Mouse (Mus musculus): ENCODE measurements around the gene Drd5.

The Drd5 gene

DNA sequence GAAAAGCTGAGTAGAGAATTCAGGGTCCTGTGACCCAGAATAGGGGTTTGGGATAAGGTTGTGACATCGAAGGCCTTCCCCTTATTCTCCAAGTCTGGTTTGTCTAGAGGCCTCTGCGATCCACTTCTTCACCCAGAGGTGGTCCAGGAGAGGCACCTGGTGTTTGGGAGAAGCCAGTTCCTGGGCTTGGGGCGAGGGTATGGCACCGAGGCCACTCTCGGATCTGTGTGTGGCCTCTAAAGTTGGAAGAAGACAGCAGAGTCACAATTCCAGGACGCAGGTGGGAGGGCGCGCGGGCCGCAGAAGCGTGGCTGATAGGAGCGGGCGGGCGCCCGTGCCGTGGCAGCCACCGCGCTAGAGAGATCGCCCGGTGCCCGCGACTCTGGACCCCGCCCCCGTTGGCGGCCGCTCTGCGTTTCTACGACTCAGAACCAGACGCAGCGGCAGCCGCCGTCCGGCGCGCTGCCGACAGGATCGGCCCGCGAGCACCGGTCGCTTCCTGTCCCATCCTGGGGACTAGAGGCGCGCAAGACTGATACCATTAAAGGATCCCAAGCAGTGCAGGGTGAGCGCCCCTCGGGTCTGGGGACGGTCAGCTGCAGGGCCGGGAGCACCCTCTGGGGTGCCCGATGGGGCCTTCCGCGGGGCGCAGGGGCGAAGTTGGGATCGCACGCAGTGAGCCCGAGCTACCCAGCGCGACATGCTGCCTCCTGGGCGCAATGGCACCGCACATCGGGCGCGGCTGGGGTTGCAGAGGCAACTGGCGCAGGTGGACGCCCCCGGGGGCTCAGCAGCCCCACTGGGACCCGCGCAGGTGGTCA lies at the start of gene Drd5:
Gene Drd5, plus strand, starts transcription at position 402 of the 821 bp plus-strand sequence.
- DNase-seq (ENCODE audit: low spot score in 2 of 2): no peak

DNA sequence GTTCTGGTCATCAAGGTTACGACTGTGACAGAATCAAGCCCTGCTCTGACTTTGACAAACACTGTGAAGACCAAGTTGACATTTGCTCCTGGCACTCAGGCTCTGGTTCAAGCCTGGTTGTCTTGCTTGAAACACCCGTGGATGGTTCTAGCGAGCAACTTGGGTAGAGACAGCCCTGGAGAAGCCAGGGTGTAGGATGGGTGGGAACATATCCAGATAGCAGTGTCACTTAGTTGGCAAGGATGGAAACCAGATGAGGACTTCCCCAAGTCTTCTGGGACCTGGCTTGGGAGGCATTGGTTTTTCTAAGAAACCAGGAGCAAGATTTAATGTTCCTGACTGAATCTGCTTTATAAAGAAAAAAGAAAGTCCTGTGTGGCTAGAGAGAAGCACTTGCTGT lies 48.2 kb upstream of the Drd5 start:
- DNase-seq (ENCODE audit: low spot score in 2 of 2): no peak

DNA sequence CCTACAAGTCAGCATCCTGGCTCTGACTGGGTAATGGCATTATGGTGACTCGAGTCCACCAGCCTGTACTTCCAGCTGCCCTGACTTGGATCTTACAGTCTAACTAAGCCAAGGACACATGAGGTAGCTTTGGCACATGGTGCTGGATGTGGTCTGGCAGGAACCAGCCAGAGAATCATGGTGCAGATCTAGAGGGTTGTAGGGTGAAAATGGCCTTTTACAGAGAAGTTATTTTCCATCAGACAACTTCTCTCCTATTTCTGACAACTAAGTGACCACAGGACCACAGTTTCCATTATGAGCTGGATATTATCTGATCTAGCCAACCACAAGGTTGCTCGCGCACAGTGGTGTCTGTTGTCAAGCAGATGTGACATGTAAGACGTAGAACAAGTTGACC lies 45.3 kb upstream of the Drd5 start:
- DNase-seq (ENCODE audit: low spot score in 2 of 2): no peak

DNA sequence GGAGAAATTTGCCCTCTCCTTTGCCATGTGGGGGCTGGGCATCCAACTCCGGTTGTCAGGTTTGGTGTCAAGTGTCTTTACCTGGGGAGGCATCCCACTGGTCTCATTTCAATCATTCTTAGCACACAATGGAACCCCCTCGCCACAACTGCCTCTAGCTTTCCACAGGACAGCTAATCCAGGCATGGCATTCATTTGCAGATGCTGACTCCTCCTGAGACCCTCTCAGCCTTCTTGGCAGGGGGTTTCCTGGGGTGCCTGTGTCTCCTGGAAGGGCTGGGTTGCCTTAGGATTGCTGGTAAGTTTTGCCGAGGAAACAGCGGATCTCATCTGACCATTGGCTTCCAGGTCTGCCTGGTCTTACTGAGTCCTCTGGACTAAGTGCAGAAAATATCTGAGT lies 43.4 kb upstream of the Drd5 start, which contains the start of gene Otop1:
Gene Otop1, plus strand, starts transcription at position 202 of the 400 bp plus-strand sequence.
- no peak for DNase-seq (ENCODE audit: low spot score in 2 of 2)

DNA sequence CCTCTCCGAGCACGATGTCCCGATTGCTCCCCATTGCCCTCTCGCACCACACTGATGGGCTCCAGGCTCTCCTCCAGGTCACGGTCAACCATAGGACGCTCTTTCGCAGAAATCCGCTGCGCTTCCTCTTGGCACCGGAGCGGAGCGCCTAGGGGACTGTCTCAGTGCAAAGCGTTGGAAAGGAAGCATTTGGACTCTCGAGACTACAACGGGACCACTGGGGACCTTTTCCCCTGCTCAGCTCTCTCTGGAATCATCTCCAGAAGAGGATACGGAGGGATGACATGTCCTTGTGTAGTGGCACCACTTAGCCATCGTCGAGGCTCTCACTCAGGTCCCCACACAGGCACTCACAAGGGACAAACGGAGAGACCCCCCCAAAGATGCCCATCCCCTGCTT lies 42.7 kb upstream of the Drd5 start:
- DNase-seq (ENCODE audit: low spot score in 2 of 2): no peak

DNA sequence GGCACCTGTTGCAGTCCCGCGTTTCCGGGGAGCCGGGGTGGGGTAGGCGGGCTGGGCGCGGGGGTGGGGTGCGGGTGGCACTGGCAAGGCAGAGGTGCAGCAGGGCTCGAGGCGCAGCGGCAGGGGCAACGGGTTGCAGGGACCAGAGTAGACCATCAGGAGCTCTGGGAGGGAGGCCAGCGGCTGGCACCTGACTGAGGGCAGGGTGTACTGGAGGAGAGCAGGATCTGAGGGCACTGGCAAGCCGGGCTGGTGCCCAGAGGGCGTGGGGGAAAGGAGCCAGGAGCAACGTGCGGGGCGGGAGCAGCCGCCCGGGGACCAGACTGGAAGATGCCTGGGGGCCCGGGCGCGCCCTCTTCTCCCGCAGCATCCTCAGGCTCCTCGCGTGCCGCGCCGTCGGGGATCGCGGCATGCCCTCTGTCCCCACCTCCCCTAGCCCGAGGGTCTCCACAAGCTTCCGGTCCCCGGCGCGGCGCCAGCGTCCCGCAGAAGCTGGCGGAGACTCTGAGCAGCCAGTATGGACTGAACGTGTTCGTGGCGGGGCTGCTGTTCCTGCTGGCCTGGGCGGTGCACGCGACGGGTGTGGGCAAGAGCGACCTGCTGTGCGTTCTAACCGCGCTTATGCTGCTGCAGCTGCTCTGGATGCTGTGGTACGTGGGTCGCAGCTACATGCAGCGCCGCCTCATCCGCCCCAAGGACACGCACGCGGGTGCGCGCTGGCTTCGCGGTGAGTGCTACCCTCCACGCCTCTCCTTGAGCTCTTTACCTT lies 41.9 kb upstream of the Drd5 start:
- peak in 1 of 2 experiments; percentile 8 for DNase-seq (ENCODE audit: low spot score in 2 of 2)

DNA sequence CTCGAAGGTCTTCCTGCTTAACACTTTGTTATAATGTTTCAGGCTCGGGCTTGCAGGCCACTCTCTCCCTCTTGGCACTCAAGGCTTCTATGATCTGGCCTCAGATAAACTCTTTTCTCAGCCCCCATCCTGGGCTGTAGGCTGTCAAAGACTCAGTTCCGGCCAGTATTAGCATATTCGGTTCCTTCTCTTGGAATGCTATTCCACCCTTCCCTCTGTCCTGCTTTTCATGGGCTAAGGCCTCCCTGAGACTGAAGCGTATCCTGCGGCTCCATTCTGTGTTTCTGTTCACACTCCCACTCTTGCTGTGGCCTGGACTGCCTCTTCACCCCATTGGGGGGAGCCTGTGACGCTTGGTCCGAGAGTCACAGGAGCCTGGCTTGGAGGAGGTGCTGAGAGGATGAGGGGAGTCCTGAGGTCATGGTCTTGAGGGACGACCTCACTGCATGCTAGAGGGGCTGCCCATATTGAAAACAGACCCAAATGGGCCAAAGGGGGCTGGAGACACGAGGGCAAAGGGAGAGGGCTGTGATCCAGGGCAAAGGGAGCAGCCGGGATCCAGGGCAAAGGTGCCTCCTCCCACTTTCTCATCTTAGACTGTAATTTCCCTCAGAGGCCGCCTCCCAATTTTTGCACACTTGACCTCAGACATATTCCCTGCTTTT lies 41.1 kb upstream of the Drd5 start:
- DNase-seq (ENCODE audit: low spot score in 2 of 2): peak in 1 of 2 experiments; percentile 7

DNA sequence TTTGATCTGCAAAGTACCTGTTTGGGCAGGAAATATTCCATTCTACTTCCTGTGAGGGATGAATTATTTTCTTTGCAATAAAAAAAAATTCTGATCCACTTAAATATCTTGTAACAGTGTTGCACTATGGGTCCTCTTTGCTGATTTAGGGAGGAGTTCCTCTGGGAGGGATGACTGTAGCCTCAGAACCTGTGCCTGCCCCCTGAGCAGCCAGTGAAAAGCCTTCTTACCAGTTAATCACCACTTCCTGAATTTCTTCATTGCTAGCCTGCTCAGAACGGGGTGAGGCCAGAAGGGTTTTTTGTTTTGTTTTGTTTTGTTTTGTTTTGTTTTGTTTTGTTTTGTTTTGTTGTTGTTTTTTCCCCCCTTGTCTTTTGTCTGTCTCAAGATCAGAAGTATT lies 39.1 kb upstream of the Drd5 start:
- DNase-seq (ENCODE audit: low spot score in 2 of 2): no peak

DNA sequence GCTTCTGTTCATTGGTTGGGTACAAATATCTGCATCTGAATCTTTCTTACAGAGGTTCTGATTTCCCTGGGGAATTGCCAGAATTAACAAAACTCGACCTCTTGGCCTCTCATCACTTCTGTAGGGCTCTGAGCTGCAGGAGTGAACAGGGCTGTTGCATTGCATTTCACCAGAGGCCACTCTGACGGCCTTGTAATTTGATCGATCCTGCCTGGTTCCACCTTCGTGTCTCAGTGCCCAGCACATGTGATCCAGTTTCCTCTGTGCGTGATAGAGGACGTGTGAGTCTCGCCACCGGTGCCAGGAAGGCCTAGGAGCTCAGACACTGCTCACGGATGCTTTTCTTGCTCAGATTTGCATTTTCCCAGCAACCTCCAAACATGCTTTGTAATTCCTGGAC lies 33.4 kb upstream of the Drd5 start:
- no peak for DNase-seq (ENCODE audit: low spot score in 2 of 2)

DNA sequence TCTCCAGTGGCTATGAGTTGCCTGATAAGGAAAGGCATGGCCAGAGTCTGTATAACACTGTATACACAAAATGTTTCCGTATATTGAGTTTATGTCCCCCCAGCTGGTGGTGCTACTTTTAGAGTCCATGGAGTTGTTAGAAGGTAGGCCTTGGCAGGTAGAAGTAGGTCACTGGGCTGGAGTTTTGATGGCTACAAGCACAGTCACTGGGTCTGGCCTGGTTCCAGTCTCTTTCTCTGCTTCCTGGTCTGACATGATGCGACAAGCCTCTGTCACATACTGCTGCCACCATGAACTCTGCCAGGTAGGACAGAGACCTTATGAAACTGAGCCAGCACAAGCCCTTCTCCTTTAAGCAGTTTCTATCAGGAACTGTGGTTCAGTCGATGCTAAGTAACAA lies 30.7 kb upstream of the Drd5 start:
- no peak for DNase-seq (ENCODE audit: low spot score in 2 of 2)

DNA sequence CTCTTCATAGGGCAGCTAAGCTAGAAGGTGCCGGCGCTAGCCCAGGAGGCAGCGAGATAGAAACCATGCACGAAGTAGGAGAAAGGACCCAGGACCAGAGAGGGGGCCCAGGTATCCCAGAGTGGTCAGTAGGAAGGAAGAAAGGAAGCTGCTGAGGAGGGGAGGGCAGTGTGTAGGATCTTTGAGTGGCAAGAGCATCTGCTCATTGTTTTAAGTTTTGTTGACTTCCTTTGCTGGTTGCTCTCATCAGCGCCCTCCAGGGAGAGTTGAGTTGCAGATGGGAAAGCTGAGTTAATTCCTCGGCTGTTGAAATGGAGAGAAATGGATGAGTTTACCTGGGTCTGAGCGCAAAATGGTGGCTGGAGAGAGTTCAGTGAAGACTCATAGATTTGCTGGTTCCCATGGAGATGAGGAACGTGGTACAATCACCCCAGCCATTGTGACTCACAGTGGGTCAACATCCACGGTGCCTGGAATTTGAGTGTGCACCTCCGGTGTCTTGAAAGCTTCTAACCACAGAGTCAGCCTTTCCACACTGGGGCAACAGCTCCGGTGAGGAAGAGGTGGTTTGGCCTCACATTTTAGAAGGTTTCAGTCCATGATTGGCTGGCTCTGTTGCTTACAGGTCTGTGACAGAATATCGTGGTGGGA lies 17.3 kb upstream of the Drd5 start:
- DNase-seq (ENCODE audit: low spot score in 2 of 2): no peak

DNA sequence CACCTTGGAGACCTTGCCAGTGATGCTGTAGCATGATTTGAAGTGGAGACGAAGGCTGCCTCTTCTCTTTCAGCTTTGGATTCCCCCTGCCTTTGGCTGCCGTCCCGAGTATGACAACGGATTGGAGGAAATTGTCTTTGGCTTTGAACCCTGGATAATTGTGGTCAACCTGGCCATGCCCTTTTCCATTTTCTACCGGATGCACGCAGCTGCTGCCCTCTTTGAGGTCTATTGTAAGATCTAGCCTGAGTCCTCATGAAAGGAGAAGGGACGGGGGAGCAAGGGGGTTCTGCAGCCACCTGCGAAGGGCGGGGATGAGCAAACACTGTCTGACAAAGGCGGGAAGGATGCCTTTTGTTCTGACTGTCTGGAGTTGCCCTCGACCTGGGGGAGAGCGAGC lies 16.5 kb upstream of the Drd5 start:
- no peak for DNase-seq (ENCODE audit: low spot score in 2 of 2)

DNA sequence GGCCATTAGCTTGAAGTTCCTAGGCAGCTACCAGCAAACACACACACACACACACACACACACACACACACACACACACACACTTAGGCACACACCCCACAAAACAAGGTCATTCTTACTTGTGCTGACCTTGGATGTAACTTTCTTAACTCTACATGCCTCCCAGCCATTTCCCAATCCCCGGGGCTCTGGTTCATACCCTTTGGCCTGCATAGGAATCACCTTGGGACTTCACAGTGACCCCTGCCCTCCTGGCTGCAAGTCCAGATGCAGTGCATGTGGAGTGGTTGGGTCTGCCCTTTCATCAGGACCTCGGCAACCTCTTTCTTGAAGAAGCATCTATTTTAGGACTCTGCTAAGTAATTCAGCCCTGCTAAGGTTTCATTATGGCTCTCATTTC lies 13.9 kb upstream of the Drd5 start:
- peak in 1 of 2 experiments; percentile 10 for DNase-seq (ENCODE audit: low spot score in 2 of 2)

DNA sequence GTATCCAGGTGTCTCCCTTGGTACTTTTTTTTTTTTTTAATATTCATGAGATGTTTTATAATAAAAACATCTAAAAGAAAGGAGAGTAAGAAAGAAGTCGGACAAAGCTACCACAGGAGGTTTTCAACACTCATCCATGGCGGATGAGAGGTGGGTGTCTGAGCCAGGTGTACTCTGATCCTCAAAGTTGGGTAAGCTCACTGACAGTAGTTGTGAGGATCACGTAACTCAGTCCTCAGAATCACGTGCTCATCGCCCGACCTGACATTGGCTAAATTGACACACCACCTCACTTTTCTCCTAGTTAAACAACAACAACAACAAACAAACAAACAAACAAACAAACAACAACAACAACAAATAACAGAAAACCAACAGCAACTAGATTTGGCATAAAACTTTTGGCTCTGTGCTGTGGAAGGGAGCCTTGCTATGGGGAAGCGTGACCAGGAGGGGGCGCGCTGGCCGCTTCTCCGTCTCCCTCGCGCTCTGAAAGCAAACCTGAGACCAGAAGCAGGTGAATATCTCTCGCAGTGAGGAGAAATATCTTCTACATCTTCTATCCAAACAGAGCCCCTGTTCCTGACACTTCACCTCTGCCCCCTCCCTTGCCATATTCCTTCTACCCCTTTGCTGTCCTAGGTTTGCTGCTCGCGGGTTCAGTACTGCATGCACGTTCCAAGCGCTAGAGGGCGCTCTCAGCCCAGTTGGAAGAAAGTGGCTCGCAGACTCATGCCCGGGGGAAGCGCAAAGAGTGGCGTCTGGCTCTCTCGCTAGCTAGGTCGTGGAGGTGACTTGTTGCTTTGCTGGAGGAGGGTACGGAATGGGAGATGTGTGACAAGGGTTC lies 11.7 kb upstream of the Drd5 start:
- peak; percentile 85 to 86 for DNase-seq (ENCODE audit: low spot score in 2 of 2)

DNA sequence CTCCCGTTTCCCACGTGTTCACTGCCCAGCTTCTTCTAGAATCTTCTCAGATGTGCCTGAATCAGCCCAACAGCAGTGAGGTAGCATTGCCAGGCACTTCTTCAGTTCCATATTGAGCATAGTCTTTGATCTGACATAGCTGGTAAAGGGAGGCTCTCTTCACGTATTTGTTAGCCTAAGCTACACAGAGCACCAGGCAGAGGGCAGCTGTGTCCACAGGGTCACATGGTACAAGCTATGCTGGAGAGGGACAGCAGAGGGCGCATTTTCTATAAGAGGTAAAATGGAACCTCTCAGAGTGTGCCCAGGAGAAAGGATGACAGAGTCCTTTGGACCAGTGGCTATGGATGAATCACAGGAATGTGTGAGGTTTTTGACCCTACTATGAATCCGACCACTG lies 10.3 kb upstream of the Drd5 start:
- DNase-seq (ENCODE audit: low spot score in 2 of 2): peak; percentile 11 to 40

DNA sequence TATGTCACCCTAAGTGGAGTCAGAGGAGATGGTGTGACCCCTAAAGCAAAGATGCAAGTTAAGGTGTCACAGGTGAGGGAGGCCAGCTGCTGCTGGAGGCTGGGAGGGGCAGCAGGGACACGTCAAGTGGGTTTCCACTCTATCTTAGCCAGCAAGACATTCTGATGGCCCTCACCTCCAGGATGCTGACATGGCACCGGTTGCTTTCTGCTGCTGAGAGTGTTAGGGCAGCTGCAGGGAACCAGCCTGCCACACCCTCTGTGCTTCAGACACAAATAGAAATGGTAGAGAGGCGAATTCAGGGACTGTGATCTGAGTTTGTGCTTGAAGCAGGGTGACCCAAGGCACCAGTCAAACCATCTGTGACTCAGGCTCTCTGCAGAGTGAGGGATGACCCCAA lies 9.4 kb upstream of the Drd5 start:
- DNase-seq (ENCODE audit: low spot score in 2 of 2): no peak

DNA sequence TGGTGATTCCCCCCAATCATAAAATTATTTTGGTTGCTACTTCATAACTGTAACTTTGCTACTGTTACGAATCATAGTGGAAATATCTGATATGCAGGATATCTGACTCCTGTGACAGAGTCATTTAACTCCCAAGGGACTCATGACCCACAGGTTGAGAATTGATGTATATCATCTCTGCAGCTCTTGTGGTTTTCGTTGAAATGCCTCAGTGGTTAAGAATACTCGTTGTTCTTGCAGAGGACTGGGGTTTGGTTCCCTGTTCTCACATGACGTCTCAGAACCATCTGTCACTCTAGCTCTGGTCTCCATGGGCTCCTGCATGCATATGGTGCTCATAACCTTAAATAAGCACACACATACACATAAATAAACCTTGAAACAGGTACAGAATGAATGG lies 14.2 kb downstream of the Drd5 start:
- no peak for DNase-seq (ENCODE audit: low spot score in 2 of 2)

DNA sequence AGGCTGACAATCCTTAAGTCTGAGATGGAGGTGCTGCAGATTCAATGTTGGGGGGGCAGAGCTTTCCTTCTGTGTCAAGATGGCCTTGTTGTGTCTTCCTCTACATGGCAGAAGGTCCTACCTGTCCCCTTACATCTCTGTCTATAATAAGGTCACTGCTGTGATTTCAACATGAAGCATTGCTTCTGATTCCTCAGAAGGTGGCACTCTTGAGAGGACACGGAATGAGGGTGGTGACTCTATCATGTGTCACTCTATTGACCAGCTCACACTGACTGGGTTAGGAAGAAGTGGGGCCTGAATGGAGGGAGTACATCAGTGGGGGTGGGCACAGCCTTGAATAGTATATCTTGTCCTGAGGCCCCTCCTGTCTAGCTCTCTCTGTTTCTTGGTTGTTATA lies 15.4 kb downstream of the Drd5 start:
- DNase-seq (ENCODE audit: low spot score in 2 of 2): no peak

DNA sequence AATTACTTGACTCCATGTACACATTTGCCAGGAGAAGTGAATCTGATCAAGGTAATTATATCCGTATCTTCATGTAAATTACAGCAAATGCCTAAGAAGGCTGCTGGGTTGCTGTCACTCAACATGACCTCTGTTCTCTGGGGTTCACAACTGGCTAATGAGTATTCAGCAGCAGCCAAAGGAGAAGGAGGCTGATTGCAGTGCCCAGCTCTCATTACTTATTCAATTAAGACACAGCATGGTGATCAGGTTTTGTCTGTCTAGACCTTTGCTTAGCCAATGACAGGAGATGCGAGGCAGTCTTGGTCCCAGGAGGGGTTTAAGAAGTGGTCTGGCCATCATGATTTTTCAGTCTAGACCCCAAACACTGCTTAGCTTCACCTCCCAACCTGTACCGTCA lies 23.9 kb downstream of the Drd5 start:
- DNase-seq (ENCODE audit: low spot score in 2 of 2): no peak

DNA sequence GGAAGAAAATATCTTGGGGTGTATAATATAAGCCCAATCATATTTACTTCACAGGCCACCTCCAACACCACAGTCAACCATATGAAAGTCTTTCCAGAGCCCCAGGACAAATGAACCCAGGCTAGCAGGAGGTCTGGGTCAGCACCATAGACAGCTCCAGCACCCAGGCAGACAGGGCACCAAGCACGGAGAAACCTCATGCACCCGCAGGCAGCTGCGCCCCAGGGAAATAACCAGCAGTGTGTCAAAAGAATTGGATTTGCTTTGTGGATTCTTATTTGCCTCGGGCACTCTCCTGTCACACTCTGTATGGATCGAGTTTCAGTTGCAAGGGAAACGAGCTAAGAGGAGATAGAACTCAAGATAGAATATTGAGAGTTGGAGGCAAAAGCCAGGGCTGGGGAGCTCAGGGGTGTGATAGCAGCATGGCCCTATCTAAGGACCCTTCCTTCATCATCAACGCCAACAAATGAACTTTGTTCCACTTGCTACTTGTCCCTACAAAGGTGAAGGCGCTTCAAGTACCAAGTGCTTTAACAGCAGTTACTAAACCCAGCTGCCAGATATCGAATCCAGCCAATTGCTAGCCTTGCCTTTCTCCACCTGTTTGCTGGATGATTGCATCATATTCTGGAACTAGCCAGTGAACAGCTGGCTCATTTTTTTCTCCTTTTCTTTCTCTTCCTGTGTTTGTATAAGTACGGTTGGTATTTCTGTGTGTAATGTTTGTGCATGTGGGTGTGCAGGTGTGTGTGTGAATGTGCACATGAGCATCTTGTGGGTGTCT lies 27.7 kb downstream of the Drd5 start:
- DNase-seq (ENCODE audit: low spot score in 2 of 2): no peak

Data from urinary bladder, postnatal 36 days (tissue).